Mouse (Mus musculus) heart, postnatal 0 days (tissue): ENCODE measurements at regions not wholly inside any gene's neighbourhood (a gene's known extent, or its start where the extent isn't known, plus 50 kb on each side); places are given as distances from the start of the nearest gene placed in this dataset.

Source experiments
- ATAC-seq: fragments of 200-750 bp; cut with Nextera tagmentation; 2 replicates; pipeline ENCODE4 v1.8.0; 2017; ENCODE audit warnings: low read depth, moderate number of reproducible peaks, moderate library complexity; ENCODE audit not compliant: insufficient read depth
- DNase-seq: peaks from one replicate; pipeline ENCODE4 v3.0.0-alpha.2; 2016; ENCODE audit warnings: low spot score
- H3K27ac ChIP-seq: fragments of 300-500 bp; sonication (generic); 2 replicates; pipeline ENCODE4 v1.5.1; 2014; ENCODE audit warnings: low read depth, mild to moderate bottlenecking
- H3K27me3 ChIP-seq: fragments of 300-500 bp; sonication (generic); 2 replicates; pipeline ENCODE4 v1.6.1; 2014; ENCODE audit warnings: low read length, mixed read lengths; ENCODE audit not compliant: control insufficient read depth, insufficient read depth
- H3K36me3 ChIP-seq: fragments of 300-500 bp; sonication (generic); replicated peaks from 2 replicates; pipeline ENCODE4 v1.6.1; 2014; ENCODE audit warnings: low read length, mixed read lengths; ENCODE audit not compliant: control insufficient read depth, insufficient read depth
- H3K4me1 ChIP-seq: fragments of 300-500 bp; sonication (generic); 2 replicates; pipeline ENCODE4 v1.6.1; 2014; ENCODE audit warnings: antibody characterized with exemption; ENCODE audit not compliant: control insufficient read depth, insufficient read depth
- H3K4me2 ChIP-seq: fragments of 300-500 bp; sonication (generic); 2 replicates; pipeline ENCODE4 v1.6.1; 2014; ENCODE audit warnings: low read depth, mild to moderate bottlenecking, low read length, moderate library complexity
- H3K4me3 ChIP-seq: fragments of 300-500 bp; sonication (generic); 2 replicates; pipeline ENCODE4 v1.5.1; 2014; ENCODE audit warnings: low read depth, low read length
- H3K9ac ChIP-seq: fragments of 300-500 bp; sonication (generic); replicated peaks from 2 replicates; pipeline ENCODE4 v1.6.1; 2014; ENCODE audit warnings: low read depth, low read length, mixed read lengths
- H3K9me3 ChIP-seq: fragments of 300-500 bp; sonication (generic); replicated peaks from 2 replicates; pipeline ENCODE4 v1.6.1; 2016; ENCODE audit warnings: low read length; ENCODE audit not compliant: control insufficient read depth
- CTCF ChIP-seq: IDR thresholded peaks from 2 replicates; pipeline ENCODE4 v1.5.1; 2016; ENCODE audit warnings: antibody characterized with exemption, control low read depth, low read depth
- EP300 ChIP-seq: IDR thresholded peaks from 2 replicates; pipeline ENCODE4 v1.6.1; 2016; ENCODE audit warnings: antibody characterized with exemption, low read depth
- WGBS: fragments of 180-500 bp; shearing (Covaris S2); extraction: QIAGEN DNeasy Blood & Tissue Kit; methylation state at CpG from one replicate; pipeline ENCODE4 v1.1.7; 2014; 5-methylcytosine and 5-hydroxymethylcytosine counted together

GRCm38 (mm10) chr3:128723100-128723499 lies 476.6 kb upstream of the Pitx2 start:
- WGBS = 71% methylated on average over 6 of the region's 6 CpGs
- no peak overlapping the region for H3K4me2 ChIP-seq
- H3K4me3 ChIP-seq = no peak overlapping the region
- ATAC-seq = no peak
- H3K27ac ChIP-seq = no peak overlapping the region
- H3K4me1 ChIP-seq = no peaks in the 10 kb centered on the region
- H3K27me3 ChIP-seq = no peaks in the 10 kb centered on the region
- no peaks in the 10 kb centered on the region for H3K36me3 ChIP-seq
- TF ChIP-seq EP300 = no peak
- DNase-seq = no peak
- no peak overlapping the region for H3K9ac ChIP-seq
- no peaks in the 10 kb centered on the region for H3K9me3 ChIP-seq

- H3K4me2 ChIP-seq = no peak overlapping the region
- 61% methylated on average over 5 of the region's 5 CpGs for WGBS
- H3K9me3 ChIP-seq = no peaks in the 10 kb centered on the region
- ATAC-seq (no peak), DNase-seq (no peak)
- H3K9ac ChIP-seq = no peak overlapping the region
- H3K4me1 ChIP-seq = no peaks in the 10 kb centered on the region
- TF ChIP-seq EP300 = no peak
- no peak for TF ChIP-seq CTCF
- no peak overlapping the region for H3K27ac ChIP-seq
- no peaks in the 10 kb centered on the region for H3K27me3 ChIP-seq
- H3K36me3 ChIP-seq = no peaks in the 10 kb centered on the region
- no peak overlapping the region for H3K4me3 ChIP-seq
Observed at GRCm38 (mm10) chr3:128720276-128720675, 479.4 kb upstream of the Pitx2 start.

GRCm38 (mm10) chr3:128719226-128719625 lies 480.5 kb upstream of the Pitx2 start:
- 75% methylated on average over 7 of the region's 7 CpGs for WGBS
- Histone ChIP-seq H3K27me3 (no peaks in the 10 kb centered on the region), H3K4me3 (no peak overlapping the region), H3K4me2 (no peak overlapping the region), H3K9ac (no peak overlapping the region), H3K27ac (no peak overlapping the region), H3K36me3 (no peaks in the 10 kb centered on the region), H3K4me1 (no peaks in the 10 kb centered on the region), H3K9me3 (no peaks in the 10 kb centered on the region)
- ATAC-seq = no peak
- no peak for DNase-seq
- TF ChIP-seq CTCF = no peak
- no peak for TF ChIP-seq EP300

- no peak overlapping the region for H3K9ac ChIP-seq
- no peaks in the 10 kb centered on the region for H3K4me1 ChIP-seq
- DNase-seq (no peak), ATAC-seq (no peak)
- H3K27me3 ChIP-seq = no peaks in the 10 kb centered on the region
- H3K36me3 ChIP-seq = no peaks in the 10 kb centered on the region
- no peak overlapping the region for H3K4me2 ChIP-seq
- H3K27ac ChIP-seq = no peak overlapping the region
- TF ChIP-seq CTCF (no peak), EP300 (no peak)
- no peaks in the 10 kb centered on the region for H3K9me3 ChIP-seq
- 76% methylated on average over 3 of the region's 3 CpGs for WGBS
- H3K4me3 ChIP-seq = no peak overlapping the region
Observed at GRCm38 (mm10) chr3:128707270-128707669, 492.4 kb upstream of the Pitx2 start.

- Histone ChIP-seq H3K27ac (no peak overlapping the region), H3K9me3 (no peaks in the 10 kb centered on the region), H3K4me2 (no peak overlapping the region), H3K4me1 (no peaks in the 10 kb centered on the region), H3K27me3 (no peaks in the 10 kb centered on the region), H3K4me3 (no peak overlapping the region), H3K36me3 (no peaks in the 10 kb centered on the region), H3K9ac (no peak overlapping the region)
- WGBS = 63% methylated on average over 8 of the region's 8 CpGs
- DNase-seq = no peak
- TF ChIP-seq CTCF (no peak), EP300 (no peak)
- no peak for ATAC-seq
Observed at GRCm38 (mm10) chr3:128668468-128669127, 531.1 kb upstream of the Pitx2 start.

- ATAC-seq = no peak
- Histone ChIP-seq H3K27me3 (no peaks in the 10 kb centered on the region), H3K27ac (no peak overlapping the region), H3K4me1 (no peaks in the 10 kb centered on the region), H3K36me3 (no peaks in the 10 kb centered on the region), H3K9me3 (no peaks in the 10 kb centered on the region), H3K4me2 (no peak overlapping the region), H3K9ac (no peak overlapping the region), H3K4me3 (no peak overlapping the region)
- TF ChIP-seq CTCF = no peak
- 65% methylated on average over 3 of the region's 3 CpGs for WGBS
- no peak for DNase-seq
Observed at GRCm38 (mm10) chr3:128665184-128665583, 534.5 kb upstream of the Pitx2 start.
